Mouse (Mus musculus) kidney, postnatal 14 days (tissue): ENCODE data around the gene Lrch1.

Experiments
- DNase-seq: peaks from one replicate; pipeline ENCODE4 v3.0.0; 2022; ENCODE audit warnings: mixed read lengths

The Lrch1 gene

DNA sequence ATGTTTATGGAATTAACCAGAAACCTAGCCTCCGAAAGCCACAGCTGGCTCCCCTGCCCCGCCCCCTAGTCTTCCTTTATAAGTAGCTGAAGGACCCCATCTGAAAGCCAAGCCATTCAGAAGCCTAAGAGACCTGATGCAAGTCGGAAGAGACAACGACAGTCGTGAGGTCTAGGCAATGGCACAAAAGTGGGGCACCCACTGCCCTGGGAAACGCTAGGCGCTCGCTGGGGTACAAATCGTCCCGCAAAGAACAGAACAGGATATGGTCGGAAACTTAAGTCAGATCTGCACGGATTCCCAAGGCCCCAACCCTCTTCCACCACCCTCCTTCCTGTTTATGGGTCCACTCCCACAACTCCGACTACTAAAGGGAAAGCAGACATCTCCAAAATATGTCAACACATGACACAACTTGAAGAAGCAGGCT lies 1.3 kb downstream of the Lrch1 start:
- no peak for DNase-seq

DNA sequence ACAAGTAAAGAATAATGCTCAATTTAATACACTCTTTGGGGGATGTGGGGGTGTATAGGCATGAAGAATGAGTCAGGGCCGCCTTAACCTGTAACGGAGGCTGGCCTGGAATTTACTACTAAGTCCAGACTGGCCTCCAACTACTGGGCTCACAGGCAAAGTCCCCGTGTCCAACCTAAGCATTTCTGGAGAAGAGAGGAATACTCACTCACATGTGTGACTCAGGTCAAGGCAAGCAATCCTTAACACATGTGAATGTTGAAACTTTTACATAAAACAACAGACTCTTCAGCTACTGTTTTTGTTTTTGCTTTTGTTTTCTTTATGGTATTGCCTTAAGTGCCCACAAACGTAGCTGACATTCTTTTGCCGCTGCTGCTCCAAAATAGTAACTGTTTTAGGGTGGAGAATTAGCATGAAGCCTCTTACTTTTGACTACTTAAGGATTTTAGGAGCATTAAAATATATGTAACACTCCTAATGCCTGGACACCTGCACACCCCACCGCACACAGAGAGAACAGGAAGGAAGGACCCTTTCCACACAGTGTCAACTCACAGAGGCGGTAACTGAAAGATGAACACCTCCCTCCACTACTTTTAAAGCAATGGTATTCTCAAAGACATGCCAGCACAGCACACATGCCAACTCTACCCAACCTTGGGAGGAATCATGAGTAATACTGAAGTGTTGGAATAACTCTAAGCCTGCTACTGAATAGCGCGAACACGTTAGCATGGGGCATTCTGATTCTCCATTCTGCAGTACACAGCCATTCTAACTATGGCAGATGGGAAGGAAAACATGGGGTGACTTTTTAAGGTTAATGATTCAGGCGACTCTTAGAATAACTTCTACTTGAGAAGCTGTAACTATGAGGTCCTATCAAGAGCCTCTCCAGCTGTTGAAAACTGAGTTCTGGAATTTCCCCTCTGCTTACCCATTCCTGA lies 2.1 kb downstream of the Lrch1 start:
- DNase-seq = no peak

DNA sequence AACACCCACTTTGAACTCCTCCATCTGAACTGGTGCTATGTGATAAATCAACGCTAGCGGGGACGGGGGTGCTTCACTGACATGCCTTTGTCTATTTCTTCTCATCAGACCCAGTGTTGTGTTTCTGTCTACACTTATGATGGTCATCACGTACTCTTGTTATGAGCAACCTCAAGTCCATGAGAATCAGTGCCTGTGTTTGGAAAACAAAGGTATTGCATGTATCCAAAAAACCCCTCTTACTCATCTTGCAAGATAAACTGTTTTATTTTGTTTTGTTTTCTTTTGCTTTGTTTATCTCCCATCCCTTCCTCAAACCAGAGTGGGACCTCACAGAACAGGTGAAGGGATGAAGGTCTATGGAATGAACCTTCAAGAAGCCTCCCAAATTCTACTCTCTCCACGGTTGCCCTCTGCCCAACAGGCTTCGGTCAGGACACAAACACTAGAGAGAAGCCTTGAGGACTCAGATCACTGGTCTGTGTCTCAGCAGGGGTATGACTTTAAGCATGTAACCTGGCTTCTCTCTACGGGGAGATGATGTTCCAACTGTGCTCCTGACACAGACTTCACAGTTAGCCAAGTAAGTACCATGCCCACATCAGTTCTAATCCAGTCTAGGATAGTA lies 3.4 kb downstream of the Lrch1 start:
- no peak for DNase-seq

DNA sequence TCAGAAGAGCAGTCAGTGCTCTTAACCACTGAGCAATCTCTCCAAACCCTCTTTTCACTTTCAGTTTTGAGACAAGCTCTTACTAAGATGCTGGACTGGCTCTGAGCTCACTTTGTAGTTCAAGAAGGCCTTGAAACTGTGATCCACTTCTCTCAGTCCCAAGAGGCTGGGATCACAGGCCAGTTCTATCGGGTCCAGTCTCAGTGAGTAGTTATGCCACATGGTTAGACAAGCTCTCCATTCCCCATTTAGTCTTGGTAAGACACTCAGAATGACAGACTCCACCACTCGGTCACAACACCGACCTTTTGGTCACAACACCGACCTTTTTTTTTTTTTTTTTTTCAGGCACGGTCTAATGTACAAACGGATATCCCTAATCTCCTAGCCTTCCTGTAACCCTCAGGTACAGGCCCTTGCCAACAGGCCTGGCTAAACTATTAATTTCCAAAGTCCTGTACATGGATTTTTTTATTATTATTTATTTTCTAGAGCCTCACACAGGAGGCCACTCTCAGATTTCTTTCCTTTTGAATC lies 4.0 kb downstream of the Lrch1 start:
- DNase-seq = no peak

DNA sequence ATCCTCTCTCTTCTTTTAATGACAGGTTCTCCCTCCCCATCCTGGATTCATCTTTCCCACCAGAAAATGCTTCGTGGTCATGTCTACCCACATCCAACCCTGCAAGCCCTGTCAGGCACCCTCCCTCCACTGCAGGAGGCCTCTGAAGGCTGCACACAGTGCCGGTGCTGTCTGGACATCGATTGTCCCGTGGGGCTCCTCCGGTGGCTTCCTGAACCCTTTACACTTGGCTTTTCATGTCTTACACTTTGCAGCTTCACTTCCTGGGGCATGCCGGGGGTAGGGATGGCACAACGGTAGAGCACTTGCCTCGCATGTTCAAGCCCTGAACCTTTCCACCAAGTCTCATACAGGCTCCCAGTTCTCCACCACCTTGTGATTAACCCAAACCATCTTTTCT lies 4.7 kb downstream of the Lrch1 start:
- no peak for DNase-seq

DNA sequence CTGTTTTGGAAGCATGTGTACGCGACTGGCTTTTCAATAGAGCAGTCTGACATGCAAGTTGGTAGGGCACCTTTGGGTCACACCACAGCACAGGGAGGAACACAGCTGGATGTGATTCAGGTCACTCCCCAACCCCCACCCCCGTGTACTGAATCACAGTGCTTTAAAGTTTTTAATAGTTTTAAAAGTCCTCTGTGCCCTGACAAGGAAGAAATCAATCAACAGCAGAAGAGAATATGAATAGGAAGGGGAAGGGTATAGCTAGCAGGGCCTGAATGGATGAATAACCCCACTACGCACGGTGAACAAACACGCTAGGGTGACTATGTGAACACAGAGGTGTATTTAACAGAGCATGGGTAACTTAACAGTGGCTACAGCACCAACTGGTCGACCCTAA lies 6.1 kb downstream of the Lrch1 start:
- DNase-seq = no peak

DNA sequence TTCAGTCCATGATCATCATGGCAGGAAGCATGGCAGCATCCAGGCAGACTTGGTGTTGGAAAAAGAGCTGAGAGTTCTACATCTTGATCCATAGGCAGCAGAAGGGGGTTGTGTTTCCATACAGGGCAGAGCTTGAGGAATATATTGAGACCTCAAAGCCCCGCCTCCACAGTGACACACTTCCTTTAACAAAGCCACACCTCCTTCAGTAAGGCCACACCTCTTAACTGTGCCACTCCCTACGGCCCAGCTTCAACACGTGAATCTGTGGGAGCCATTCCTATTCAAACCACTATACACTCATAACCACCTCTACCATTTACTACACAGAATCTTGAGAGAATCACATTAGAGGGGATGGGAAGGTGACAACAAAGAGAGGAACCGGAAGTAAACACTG lies 6.9 kb downstream of the Lrch1 start:
- no peak for DNase-seq

DNA sequence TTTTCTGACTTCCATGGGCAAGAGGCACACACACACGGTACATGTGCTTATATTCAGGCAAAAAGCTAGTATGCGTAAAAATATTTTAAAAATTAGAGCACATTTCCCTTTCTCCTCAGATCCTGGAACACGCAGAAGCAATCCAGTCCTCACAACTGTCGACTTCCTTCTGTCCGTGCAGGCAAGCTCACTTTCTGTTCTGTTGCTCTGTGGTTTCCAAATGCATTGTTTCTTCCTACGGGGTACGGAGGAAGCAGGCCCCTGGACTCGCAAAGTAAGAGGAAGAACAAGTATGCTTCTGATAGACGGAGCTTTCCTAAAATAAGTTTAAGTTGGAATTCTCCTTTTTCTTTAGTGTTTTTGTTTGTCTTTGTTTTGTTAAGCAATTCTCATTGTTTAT lies 8.3 kb downstream of the Lrch1 start:
- DNase-seq = no peak

DNA sequence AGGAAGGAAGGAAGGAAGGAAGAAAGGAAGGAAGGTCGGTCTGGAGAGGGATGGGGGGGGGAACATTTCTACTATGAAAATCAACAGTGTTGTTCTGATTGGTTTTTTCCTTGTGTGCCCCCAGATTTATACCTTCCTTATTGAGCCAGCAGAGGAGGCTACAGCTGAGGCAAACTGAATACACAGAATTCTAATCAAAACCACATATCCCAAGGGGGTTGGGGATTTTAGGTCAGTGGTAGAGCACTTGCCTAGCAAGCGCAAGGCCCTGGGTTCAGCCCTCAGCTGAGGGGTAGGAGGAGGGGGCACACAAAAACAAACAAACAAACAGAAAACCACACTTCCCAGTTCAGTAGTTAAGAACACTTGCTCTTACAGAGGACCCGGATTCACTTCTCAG lies 8.8 kb downstream of the Lrch1 start:
- no peak for DNase-seq

DNA sequence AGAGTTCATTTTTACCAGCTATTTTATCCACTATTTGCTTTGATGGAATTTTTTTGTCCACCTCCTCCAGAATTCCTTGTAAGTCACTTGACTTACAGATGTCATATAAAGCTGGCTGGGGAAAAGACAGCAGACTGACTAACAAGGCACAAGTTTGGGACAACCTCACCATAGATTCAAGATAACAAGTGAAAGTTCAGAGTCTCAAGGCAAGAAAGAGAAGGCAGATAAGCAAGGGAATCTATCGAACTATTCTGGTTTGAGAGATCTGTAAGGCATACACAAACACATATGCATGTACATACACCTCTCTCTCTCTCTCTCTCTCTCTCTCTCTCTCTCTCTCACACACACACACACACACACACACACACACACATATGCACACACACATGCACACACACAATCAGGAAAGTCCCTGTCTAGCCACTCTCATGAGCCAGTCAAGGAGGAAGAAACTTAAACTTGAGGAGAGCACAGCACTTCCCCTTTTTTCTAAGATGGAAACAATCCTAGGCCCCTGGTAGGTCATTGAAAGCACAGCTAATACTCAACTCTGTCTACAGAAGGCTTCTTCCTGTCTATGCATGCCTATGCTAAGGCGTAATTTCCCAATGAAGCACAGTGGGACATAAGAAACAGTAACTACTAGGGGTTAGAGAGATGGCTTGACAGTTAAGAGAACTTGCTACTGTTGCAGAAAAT lies 11.0 kb downstream of the Lrch1 start:
- no peak for DNase-seq

DNA sequence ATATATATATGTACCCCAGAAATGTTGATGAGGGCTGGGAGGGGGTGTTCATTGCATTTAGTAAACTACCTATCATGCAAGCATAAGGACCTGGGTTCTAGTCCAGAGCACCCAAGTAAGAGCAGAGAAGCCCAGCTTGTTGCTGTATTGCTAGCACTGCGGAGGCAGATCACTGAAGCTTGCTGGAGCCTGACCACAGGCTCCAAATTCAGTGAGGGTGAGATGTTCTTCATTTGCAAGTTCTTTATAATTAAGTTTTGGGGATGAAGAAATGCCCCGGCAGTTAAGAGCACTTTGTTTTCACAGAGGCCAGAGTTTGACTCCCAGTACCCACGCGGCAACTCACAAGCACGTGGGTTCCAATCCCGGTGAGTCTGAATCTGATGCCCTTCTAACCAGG lies 12.6 kb downstream of the Lrch1 start:
- DNase-seq = no peak

DNA sequence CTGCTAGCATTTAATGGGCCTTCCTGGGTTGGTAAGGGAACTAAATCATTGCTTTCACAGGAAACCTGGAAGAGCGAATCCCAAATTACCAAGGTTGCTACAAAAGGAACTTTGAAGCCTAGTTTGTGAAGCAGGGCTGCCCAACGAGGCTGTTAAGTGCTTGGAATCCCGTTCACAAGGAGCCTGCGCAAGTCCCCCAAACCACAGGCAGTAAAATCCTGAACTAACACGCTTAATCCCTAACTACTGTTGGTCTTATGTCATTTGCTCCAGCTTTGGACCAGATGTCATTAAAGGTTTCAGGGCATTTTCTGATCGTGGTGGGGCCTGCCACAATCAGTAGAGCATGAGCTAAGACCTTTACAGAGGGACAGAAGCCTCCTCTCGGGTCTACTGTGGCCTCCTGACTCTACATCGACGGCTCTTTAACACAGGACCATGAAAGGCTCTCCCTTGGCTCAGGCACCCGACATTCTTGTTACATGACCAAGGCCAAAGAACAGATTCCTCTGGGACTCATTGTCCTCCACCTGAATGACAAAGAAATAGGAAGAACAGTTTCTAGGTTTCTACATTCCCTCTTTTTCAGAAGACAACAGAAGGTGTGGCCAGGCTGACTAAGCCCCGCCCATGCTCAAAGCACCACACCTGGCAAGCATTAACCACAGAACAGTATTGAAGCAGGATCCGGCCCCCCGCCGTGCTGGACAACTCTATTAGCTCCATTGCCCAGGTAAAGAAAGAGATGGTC lies 13.5 kb downstream of the Lrch1 start:
- no peak for DNase-seq

DNA sequence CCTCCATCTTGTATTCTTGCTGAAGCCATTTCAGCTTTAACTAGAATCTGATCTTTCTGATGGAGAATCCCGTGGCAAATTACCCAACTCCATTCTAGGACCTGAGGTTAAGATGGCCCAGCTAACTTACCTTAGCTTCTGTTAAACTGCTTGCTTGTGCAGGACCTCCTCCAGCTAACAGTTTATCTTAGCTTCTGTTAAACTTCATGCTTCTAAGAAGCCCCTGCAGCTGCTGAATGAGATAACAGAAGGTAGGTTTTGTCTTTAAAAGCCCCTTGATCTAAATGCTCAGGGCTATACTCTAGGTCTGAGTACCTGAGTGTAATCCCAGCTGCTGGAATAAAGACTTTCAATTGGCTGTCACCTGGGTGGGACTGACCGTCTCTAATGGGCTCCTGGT lies 17.9 kb downstream of the Lrch1 start:
- no peak for DNase-seq

DNA sequence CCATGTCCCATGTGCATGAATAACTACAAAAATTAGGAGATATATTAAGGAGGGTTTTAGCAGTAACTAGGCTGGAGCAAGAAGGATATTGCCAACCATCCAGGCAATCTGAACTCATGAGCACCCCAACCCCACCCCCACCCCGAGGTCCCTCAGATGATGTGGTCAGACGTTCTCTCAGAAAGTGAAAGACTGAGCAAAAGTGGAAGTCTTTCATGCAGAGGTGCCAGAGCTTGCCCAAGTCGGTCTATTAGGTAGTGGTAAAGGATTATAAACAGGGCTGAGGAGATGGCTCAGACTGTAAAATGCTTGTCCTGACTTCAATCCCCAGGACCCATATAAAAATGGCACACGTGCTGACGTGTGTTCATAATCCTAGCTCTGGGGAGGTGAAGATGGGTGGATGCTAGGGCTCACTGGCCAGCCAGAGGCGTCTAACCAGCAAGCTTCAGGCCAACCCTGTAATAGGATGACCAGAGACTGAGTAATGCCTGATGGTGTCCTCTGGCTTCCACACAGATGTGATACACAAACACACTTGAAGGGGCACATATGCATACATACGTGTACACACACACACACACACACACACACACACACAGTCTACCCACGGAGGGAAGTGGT lies 18.8 kb downstream of the Lrch1 start:
- no peak for DNase-seq

DNA sequence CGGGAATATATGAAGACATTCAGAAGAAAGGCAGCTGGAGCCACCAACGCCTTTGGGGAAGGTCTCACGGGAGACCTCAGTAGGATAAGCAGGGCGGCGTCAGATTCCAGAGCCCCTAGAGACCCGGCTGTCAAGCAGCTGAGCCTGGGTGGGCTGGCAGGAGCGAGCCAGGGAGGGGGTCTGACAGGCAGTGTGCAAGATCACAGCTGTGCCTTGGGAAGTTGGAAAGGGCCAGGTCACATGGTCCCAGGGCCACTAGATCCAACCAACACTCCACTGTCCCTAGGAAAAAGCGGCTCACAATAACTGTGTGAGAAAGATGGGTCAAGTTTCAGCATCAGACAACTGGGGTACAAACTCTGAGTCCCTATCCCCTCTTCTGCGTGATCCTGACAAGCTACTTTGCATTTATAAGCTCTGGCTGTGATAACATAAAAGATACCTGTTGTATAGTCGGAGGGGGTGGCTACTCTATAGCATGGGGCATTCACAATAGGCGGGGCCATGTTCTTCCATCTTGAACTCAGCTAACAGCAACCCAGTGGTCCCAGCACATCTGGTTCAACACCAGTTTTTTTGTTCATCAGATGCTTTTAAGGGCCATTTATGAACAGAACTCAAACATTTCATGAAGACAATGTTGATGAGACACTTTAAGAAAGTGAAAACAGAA lies 20.6 kb downstream of the Lrch1 start:
- no peak for DNase-seq

DNA sequence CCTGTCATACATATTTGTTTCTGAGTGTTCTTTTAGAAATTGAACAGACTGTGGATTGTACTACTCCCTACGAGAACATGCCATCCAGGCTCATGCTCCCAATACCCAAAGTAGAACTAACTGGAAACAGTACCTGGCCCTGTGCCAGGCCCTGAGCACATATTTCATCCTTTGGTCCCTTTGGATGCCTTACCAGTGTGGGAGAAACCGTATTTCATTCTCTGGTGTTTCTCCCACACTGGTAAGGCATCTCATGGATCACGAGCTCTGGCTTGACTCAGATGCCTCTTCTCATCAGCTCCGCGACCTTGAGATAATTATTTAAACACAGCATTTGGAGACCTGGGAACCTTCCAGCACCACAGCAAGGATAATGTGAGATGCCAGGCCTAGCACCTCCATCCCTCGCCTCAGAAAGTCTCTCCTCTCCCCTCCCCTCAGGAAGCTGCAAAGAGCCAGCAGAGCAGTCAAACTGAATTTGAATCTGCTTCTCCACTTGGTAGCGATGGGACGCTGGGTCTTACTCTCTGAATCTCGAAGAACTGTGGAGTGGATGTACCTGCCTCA lies 21.6 kb downstream of the Lrch1 start:
- DNase-seq = peak; percentile 50

DNA sequence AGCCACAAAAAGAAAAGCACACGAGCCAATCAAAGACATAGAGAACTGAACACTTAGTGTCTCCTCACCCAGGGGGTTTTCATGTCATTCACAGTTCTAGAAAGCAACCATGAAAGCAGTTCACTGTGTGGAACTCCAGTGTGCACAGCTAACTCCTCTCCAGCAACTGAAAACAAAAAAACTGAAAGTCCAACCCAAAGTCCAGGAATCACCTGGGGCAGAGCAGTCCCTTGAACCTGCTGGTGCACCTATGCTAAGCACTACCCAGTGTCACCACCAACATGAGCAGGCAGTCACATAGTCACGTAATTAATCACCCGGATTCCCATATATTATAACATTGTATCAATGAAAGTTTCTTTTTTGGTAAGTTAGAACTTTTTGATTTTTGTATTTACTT lies 23.2 kb downstream of the Lrch1 start:
- DNase-seq = no peak

DNA sequence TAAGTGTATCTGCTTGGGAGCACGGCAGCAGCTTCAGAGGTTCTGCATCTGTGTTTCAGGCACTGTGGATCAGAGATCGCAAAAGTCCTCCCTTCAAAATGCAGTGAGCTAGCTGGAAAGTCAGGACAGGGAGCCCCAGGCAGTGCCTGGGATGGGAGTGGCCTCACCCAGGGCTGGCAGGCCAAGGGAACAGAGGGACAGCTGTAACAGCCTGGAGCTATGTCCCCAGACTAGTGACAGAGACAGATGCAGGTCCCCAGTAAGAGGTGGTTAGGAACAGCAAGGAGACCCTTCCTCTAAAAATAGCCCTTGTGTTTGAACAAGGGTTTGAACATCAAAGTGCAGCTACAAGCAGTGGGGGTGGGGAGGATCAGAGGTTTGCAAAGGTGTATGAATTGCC lies 23.6 kb downstream of the Lrch1 start:
- DNase-seq = no peak

DNA sequence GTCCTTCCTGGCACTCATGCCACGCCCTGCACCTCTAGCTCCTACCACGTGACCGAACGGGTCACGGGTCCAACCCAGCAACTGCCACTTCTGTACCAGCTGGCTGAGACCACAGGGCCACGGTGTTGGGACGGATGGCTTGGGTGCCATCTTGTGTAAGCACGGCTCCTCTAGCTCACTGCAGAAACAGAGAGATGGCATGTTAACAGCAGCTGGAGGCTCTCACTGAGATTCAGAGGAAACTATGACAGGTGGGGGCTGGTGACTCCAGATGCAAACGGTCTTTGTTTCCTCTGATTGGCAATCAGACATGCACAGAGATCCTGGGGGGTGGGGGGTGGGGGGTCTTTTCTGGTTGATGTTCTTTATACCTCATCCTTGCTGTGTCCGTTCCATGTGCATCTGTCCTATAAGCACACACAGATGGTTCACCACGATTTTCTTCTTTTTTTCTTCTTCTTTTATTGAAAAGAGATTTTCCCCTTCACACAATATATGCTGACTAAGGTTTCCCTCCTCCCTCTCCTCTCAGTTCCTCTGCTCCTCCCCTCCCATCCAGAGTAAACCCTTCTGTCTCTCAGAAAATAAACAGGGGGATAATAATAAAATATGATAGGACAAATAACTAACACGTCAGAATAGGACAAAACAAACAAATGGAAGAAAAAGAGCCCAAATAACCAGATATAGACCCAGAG lies 25.5 kb downstream of the Lrch1 start:
- no peak for DNase-seq

DNA sequence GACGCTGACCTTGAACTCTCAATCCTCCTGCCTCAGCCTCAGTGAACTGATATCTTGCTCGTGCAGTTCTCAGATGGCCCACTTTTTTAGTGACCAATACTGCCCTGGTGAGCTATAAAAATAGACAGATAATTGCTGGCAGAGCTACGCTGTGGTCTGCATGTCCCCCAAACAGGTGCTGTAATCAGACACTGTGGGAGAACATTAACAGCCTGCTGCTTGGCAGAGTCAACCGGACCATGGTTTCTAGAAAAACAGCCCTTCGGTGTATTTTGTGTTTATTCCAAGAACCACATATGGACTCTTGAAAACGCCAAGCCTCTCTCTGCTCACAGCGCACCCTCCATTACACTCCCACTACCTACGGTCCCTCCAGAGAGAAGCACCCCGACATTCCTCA lies 26.2 kb downstream of the Lrch1 start:
- DNase-seq = no peak

DNA sequence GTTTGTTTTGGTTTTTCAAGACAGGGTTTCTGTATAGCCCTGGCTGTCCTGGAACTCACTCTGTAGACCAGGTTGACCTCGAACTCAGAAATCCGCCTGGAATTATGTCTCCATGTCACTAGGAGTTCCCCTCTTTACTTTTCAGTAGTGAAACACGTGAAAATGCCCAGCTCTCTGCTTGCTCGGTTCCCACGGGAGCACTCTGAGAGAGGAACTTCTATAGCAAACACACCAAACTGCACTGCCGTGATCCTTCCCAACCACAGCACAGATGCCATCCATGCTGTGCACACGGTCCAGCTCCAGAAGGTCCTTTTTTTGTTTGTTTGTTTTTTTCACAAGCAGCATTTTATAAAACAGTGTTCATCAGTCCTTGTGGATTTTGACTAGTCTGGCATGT lies 28.5 kb downstream of the Lrch1 start:
- DNase-seq = no peak
